8 mouse cellular contexts compared by ENCODE assay signal in genomic region chr4:136171455-136171854, GRCm38 (mm10). TPM values are rescaled to one million over a fixed set of nuclear protein-coding genes. Genes with fewer than 3 reads are reported as not detected.
DNase-seq lines count a peak whose midpoint lies in the region; ATAC-seq and TF ChIP-seq lines count a peak whose summit lies in the region.

No protein-coding gene starts in this region.

- peak overlapping the region; percentile 100 for H3K4me2 ChIP-seq in limb, embryonic 14.5 days (replicated peaks; ENCODE audit: low read depth, low read length, severe bottlenecking)
- peak overlapping the region; percentile 99 for H3K4me2 ChIP-seq in stomach, embryonic 16.5 days (ENCODE audit: low read depth, low read length)

- H3K36me3 ChIP-seq in megakaryocyte, embryonic 14.5 days (replicated peaks; ENCODE audit: low read length): peaks cover 6% of the 10 kb centered on the region
- no peaks in the 10 kb centered on the region for H3K36me3 ChIP-seq in limb, embryonic 14.5 days (ENCODE audit: control insufficient read depth, insufficient read depth, low read length)
- H3K36me3 ChIP-seq in stomach, embryonic 16.5 days (ENCODE audit: control insufficient read depth, insufficient read depth, low read length): no peaks in the 10 kb centered on the region

- no peaks in the 10 kb centered on the region for H3K9me3 ChIP-seq in megakaryocyte, embryonic 14.5 days
- no peaks in the 10 kb centered on the region for H3K9me3 ChIP-seq in limb, embryonic 14.5 days (ENCODE audit: control insufficient read depth, low read length)
- no peaks in the 10 kb centered on the region for H3K9me3 ChIP-seq in stomach, embryonic 16.5 days (replicated peaks; ENCODE audit: control insufficient read depth, low read length)

- 27% methylated on average over 12 of the region's 12 CpGs for WGBS in limb, embryonic 14.5 days
- 29% methylated on average over 12 of the region's 12 CpGs for WGBS in stomach, embryonic 16.5 days

- TF ChIP-seq POLR2A in limb, embryonic 14.5 days (IDR thresholded peaks at IDR 0.05; ENCODE audit: borderline replicate concordance, extremely low read depth, insufficient read depth, insufficient read length): no peak

- H3K27me3 ChIP-seq in megakaryocyte, embryonic 14.5 days (replicated peaks): peaks cover 12% of the 10 kb centered on the region
- H3K27me3 ChIP-seq in limb, embryonic 14.5 days (ENCODE audit: control insufficient read depth, insufficient read depth, low read length): no peaks in the 10 kb centered on the region
- H3K27me3 ChIP-seq in stomach, embryonic 16.5 days (ENCODE audit: control insufficient read depth, insufficient read depth, low read length): no peaks in the 10 kb centered on the region

- ATAC-seq in megakaryocyte, adult 5-6 weeks (ENCODE audit: poor library complexity, severe bottlenecking): no peak
- no peak for ATAC-seq in limb, embryonic 14.5 days (ENCODE audit: low FRiP score, low read depth)
- ATAC-seq in stomach, embryonic 16.5 days (ENCODE audit: insufficient read depth, low FRiP score): no peak

- DNase-seq in adrenal gland, postnatal 14 days: peak; percentile 24
- no peak for DNase-seq in adrenal gland, adult (ENCODE audit: inconsistent age in 2 of 2, low spot score in 1 of 2)
- no peak for DNase-seq in limb, embryonic 14.5 days (ENCODE audit: low spot score)
- DNase-seq in left cerebral cortex, postnatal 36 days (ENCODE audit: low spot score in 2 of 2): no peak
- no peak for DNase-seq in urinary bladder, postnatal 10 days (ENCODE audit: low spot score)

- intact Hi-C loops in left cerebral cortex, postnatal 36 days (cut with DNase I): no loop called here

- peak overlapping the region; percentile 62; the same call in 1 of the 2 replicates for H3K9ac ChIP-seq in limb, embryonic 14.5 days (ENCODE audit: low read depth, low read length, severe bottlenecking)
- peak overlapping the region; percentile 78 for H3K9ac ChIP-seq in stomach, embryonic 16.5 days (ENCODE audit: low read length)

- peaks cover 49% of the 10 kb centered on the region for H3K4me1 ChIP-seq in megakaryocyte, embryonic 14.5 days
- H3K4me1 ChIP-seq in limb, embryonic 14.5 days (ENCODE audit: control insufficient read depth, insufficient read depth, low read length): peaks cover 23% of the 10 kb centered on the region
- H3K4me1 ChIP-seq in stomach, embryonic 16.5 days (ENCODE audit: control insufficient read depth, insufficient read depth, low read length): peaks cover 31% of the 10 kb centered on the region

- no peak overlapping the region for H3K27ac ChIP-seq in limb, embryonic 14.5 days (replicated peaks; ENCODE audit: low read depth, low read length)
- H3K27ac ChIP-seq in stomach, embryonic 16.5 days (ENCODE audit: low read length): 0 out of 2 replicates have a peak overlapping the region, but pooled peaks have one; percentile 36

- H3K4me3 ChIP-seq in megakaryocyte, embryonic 14.5 days (replicated peaks): peak overlapping the region; percentile 97
- peak overlapping the region; percentile 72 for H3K4me3 ChIP-seq in limb, embryonic 14.5 days (replicated peaks; ENCODE audit: low read length)
- H3K4me3 ChIP-seq in stomach, embryonic 16.5 days (replicated peaks; ENCODE audit: low read length): peak overlapping the region; percentile 62

RNA-seq across cellular contexts. Expression of gene E2f2, which starts 0.7 kb away (rescaled TPM):
- 12.0 and 13.6 TPM in 2 replicates for total RNA-seq in adrenal gland, postnatal 14 days (2021)
- polyA plus RNA-seq in megakaryocyte, embryonic 14.5 days (2012; ENCODE audit: insufficient read depth, low replicate concordance): 10.5 and 25.7 TPM in 2 replicates
- total RNA-seq in megakaryocyte, adult 5-6 weeks (2015): 78.1 and 107 TPM in 2 replicates
- 59.4 and 63.6 TPM in 2 replicates for total RNA-seq in megakaryocyte, adult 5-6 weeks (2017)
- 8.9 and 9.4 TPM in 2 replicates for polyA plus RNA-seq in limb, embryonic 14.5 days (2012; rRNA removed)
- polyA plus RNA-seq in limb, embryonic 14.5 days (2014; fragmentation: Nextera tagmentation; extraction: Ambion mirVana): 5.9 and 6.8 TPM in 2 replicates
- 7.7 and 9.3 TPM in 2 replicates for polyA plus RNA-seq in stomach, embryonic 16.5 days (2015; fragmentation: Nextera tagmentation; extraction: Ambion mirVana)
- under 1 TPM; 0.61 to 0.72 TPM for total RNA-seq in left cerebral cortex, postnatal 36 days (2021)

RNA-seq across cellular contexts. Expression of gene Id3, which starts 28.2 kb away (rescaled TPM):
- 91.3 and 98.0 TPM in 2 replicates for total RNA-seq in adrenal gland, postnatal 14 days (2021)
- polyA plus RNA-seq in megakaryocyte, embryonic 14.5 days (2012; ENCODE audit: insufficient read depth, low replicate concordance): 13.8 TPM in 1 of 2 replicates, not detected in the other
- total RNA-seq in megakaryocyte, adult 5-6 weeks (2015): 1.9 and 2.0 TPM in 2 replicates
- 0.77 and 1.8 TPM in 2 replicates for total RNA-seq in megakaryocyte, adult 5-6 weeks (2017)
- 417 and 561 TPM in 2 replicates for polyA plus RNA-seq in limb, embryonic 14.5 days (2012; rRNA removed)
- polyA plus RNA-seq in limb, embryonic 14.5 days (2014; fragmentation: Nextera tagmentation; extraction: Ambion mirVana): 500 and 565 TPM in 2 replicates
- polyA plus RNA-seq in stomach, embryonic 16.5 days (2015; fragmentation: Nextera tagmentation; extraction: Ambion mirVana): 271 and 285 TPM in 2 replicates
- total RNA-seq in left cerebral cortex, postnatal 36 days (2021): 10 to 100 TPM; 35.3 to 40.7 TPM

RNA-seq across cellular contexts. Expression of gene Asap3, which starts 34.7 kb away (rescaled TPM):
- 3.4 and 3.8 TPM in 2 replicates for total RNA-seq in adrenal gland, postnatal 14 days (2021)
- polyA plus RNA-seq in megakaryocyte, embryonic 14.5 days (2012; ENCODE audit: insufficient read depth, low replicate concordance): not detected in 2 replicates
- not detected in 2 replicates for total RNA-seq in megakaryocyte, adult 5-6 weeks (2015)
- total RNA-seq in megakaryocyte, adult 5-6 weeks (2017): 0.04 TPM in 1 of 2 replicates, not detected in the other
- polyA plus RNA-seq in limb, embryonic 14.5 days (2012; rRNA removed): 22.9 and 26.6 TPM in 2 replicates
- polyA plus RNA-seq in limb, embryonic 14.5 days (2014; fragmentation: Nextera tagmentation; extraction: Ambion mirVana): 12.0 and 14.6 TPM in 2 replicates
- polyA plus RNA-seq in stomach, embryonic 16.5 days (2015; fragmentation: Nextera tagmentation; extraction: Ambion mirVana): 7.0 and 7.1 TPM in 2 replicates
- total RNA-seq in left cerebral cortex, postnatal 36 days (2021): 1 to 10 TPM; 2.2 to 2.5 TPM

Comparison
In these comparisons a context has a peak if more than half of its experiments do, and no peak if none do; other contexts are left out.
1. RNA of gene Id3, which starts 28.2 kb away (total RNA-seq): 91.3 to 98.0 TPM in adrenal gland, postnatal 14 days and 35.3 to 40.7 TPM in left cerebral cortex, postnatal 36 days; 0.77 to 2.0 TPM in megakaryocyte, adult 5-6 weeks; every median in the first group is over 10 times any median in the second.
2. Peak in every context shown above with its lines, with median percentiles within 50 percentile points of each other: H3K4me3 ChIP-seq.